Mouse (Mus musculus) lung, adult 2 months (tissue): ENCODE results near the gene Btd. TPM values are rescaled to one million over a fixed set of nuclear protein-coding genes. Genes with fewer than 3 reads are reported as not detected.

Experiments
- DNase-seq: peaks from one replicate; pipeline ENCODE4 v3.0.0; 2022
- H3K4me1 ChIP-seq: fragments of 200-500 bp; 2 replicates; pipeline ENCODE4 v1.6.1; 2011; ENCODE audit warnings: low read length; ENCODE audit not compliant: control insufficient read depth, insufficient read depth
- H3K4me3 ChIP-seq: fragments of 200-500 bp; replicated peaks from 2 replicates; pipeline ENCODE3; 2011; ENCODE audit warnings: low read depth, mild to moderate bottlenecking, control low read depth, low read length; ENCODE audit errors: extremely low read depth
- CTCF ChIP-seq: fragments of 200-500 bp; IDR thresholded peaks from 2 replicates; pipeline ENCODE4 v1.5.1; 2011; ENCODE audit warnings: mild to moderate bottlenecking, low read length, control low read depth; ENCODE audit not compliant: insufficient read depth
- POLR2A ChIP-seq: fragments of 200-500 bp; IDR thresholded peaks from 2 replicates; pipeline ENCODE4 v1.6.1; 2011; ENCODE audit warnings: low read depth, mild to moderate bottlenecking, control low read depth, low read length, borderline replicate concordance; ENCODE audit errors: extremely low read depth
- WGBS: fragments of 180-500 bp; shearing (Covaris S2); methylation state at CpG from one replicate; pipeline ENCODE4 v1.1.7; 2018; 5-methylcytosine and 5-hydroxymethylcytosine counted together
- polyA plus RNA-seq: library from polyadenylated mRNA; depleted of rRNA; stranded (reverse); fragments of >200 nt; gene quantifications from 2 replicates; pipeline ENCODE4 v1.2.3, GENCODE M21; 2012

Gene Btd
- polyA plus RNA-seq, 1 experiment = 52.3 TPM

DNA sequence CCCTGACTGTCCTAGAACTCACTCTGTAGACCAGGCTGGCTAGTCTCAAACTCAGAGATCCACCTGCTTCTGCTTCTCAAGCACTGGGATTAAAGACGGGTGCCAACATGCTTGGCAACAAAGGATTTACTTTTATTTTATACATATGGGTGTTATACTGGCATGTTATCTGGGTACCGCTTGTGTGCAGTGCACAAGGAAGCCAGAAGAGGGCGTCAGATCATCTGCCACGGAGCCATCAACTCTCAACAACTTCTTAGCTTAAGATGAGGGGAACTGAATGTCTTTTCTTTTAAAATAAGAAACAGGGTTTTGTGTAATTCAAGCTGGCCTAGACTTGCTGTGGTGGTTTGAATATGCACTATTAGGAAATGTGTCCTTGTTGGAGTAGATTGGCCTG is 28.8 kb upstream of the Btd start:
- no peak for DNase-seq
- TF ChIP-seq CTCF (0 out of 2 replicates have a peak, but pooled peaks have one; percentile 1), POLR2A (no peak)
- 67% methylated on average over 4 of the region's 4 CpGs for WGBS
- Histone ChIP-seq H3K4me1 (no peaks in the 10 kb centered on the region), H3K4me3 (no peak overlapping the region)

DNA sequence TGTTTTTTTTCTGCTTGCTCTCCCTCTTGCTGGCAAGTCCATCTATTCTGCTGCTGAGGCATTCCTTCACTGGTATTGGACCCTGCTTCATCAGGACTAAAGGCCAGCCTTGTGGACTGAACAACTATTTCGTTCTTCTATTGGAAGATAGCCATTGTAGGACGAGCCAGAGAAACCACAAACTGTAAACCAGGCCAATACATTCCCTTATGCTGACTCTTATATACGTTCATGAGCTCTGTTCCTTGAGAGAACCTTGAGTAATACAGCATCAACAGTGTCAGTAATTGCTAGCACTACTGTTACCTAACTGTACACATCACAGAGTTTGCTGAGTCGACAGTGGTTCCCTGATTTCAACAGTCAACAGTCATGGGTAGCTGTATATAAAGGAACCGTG is 27.2 kb upstream of the Btd start:
- no peak for DNase-seq
- H3K4me1 ChIP-seq = no peaks in the 10 kb centered on the region
- TF ChIP-seq CTCF (no peak), POLR2A (no peak)
- no peak overlapping the region for H3K4me3 ChIP-seq
- WGBS = 75% methylated on average over 5 of the region's 5 CpGs

- Histone ChIP-seq H3K4me3 (no peak overlapping the region), H3K4me1 (no peaks in the 10 kb centered on the region)
- WGBS = 85% methylated on average over 9 of the region's 9 CpGs
- no peak for TF ChIP-seq CTCF
- no peak for TF ChIP-seq POLR2A
- no peak for DNase-seq
These were observed 23.6 kb upstream of the Btd start for GRCm38 (mm10) chr14:31617204-31617603.

DNA sequence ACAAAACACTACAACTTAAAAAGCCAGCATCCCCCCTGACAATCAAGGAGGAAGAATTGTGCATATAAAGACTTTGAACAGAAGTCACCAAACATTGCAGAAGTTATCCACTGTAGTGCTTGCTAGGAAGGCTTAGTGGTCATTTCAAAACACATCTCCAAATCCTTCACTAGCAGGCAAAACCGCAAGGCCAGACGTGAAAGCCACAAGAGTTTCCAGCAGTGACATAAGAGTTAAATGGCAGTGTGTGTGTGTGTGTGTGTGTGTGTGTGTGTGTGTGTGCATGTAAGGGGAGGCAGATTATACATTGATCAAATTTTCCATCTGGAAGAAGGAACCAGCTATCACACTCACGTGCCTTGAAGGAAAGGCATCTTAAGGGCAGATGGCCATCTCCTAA is 22.8 kb upstream of the Btd start:
- whole genome bisulfite sequencing = 88% methylated on average over 3 of the region's 3 CpGs
- H3K4me3 ChIP-seq = no peak overlapping the region
- H3K4me1 ChIP-seq = no peaks in the 10 kb centered on the region
- TF ChIP-seq CTCF = no peak
- no peak for TF ChIP-seq POLR2A
- DNase-seq = no peak

GRCm38 (mm10) chr14:31620591-31621223 is 20.1 kb upstream of the Btd start:
- WGBS = 76% methylated on average over 9 of the region's 9 CpGs
- Histone ChIP-seq H3K4me1 (no peaks in the 10 kb centered on the region), H3K4me3 (no peak overlapping the region)
- no peak for TF ChIP-seq POLR2A
- DNase-seq = no peak

- TF ChIP-seq CTCF = no peak
- no peak for TF ChIP-seq POLR2A
- no peak for DNase-seq
- WGBS = 87% methylated on average over 12 of the region's 12 CpGs
- no peaks in the 10 kb centered on the region for H3K4me1 ChIP-seq
- no peak overlapping the region for H3K4me3 ChIP-seq
These were observed 18.1 kb upstream of the Btd start for GRCm38 (mm10) chr14:31622748-31623147.

GRCm38 (mm10) chr14:31630677-31631076 is 10.2 kb upstream of the Btd start:
- no peak for DNase-seq
- WGBS = 78% methylated on average over 7 of the region's 7 CpGs
- TF ChIP-seq CTCF (no peak), POLR2A (no peak)
- no peaks in the 10 kb centered on the region for H3K4me1 ChIP-seq
- no peak overlapping the region for H3K4me3 ChIP-seq

- DNase-seq = no peak
- 3% methylated on average over 26 of the region's 26 CpGs for WGBS
- peak within 1 kb of the TSS; percentile 63 for H3K4me3 ChIP-seq
- TF ChIP-seq POLR2A (no peak), CTCF (no peak)
- peaks cover 3% of the 10 kb centered on the region for H3K4me1 ChIP-seq
These were observed 410 bp upstream of the Btd start, which contains the start of gene Gm49387 for GRCm38 (mm10) chr14:31640346-31640889. Gene Gm49387, minus strand, starts transcription at chr14:31640878.

DNA sequence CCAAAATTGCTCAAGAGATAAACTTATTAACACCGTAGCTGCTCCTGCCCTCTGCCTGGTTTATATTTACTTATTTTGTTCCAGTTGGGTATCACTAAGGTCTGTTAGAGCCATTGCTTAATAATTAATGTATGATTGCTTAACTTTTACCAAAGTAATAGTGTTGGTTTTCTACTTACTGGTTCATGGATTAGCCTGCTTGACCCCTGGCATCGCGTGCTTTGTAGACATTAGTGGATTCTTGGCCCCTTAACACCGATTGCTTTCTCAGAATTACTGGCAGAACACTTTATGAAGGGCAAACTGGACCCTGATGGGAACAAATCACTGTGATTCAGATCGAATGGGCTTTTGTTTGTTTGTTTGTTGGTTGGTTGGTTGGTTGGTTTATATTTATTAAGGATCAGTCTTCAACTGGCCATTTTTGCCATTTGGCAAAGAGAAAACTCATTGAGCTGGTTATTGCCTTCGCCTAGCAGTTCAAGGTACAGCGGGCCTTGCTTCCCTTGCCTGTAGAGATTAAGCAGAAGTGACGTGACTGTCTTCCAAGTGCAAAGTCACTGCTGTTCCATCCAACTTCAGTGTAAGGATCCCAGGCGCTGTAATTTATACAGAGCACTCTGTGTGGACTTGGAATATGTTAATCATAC is 803 bp downstream of the Btd start:
- TF ChIP-seq CTCF (no peak), POLR2A (no peak)
- Histone ChIP-seq H3K4me1 (peaks cover 3% of the 10 kb centered on the region), H3K4me3 (peak overlapping the region; percentile 63)
- WGBS = 52% methylated on average over 9 of the region's 9 CpGs
- no peak for DNase-seq
